Mouse (Mus musculus) limb, embryonic 15.5 days (tissue): ENCODE data around the gene Rufy1. TPM values are rescaled to one million over a fixed set of nuclear protein-coding genes. Genes with fewer than 3 reads are reported as not detected.
"Not testable (repeated sequence)": the region's sequence is repeated elsewhere in the genome, so short reads cannot be mapped to it uniquely, and the experiment has no call there.

ENCODE experiments used
- ATAC-seq: fragments of 200-750 bp; cut with Nextera tagmentation; 2 replicates; pipeline ENCODE4 v1.8.0; 2017; ENCODE audit warnings: low read depth, moderate TSS enrichment; ENCODE audit not compliant: insufficient number of reproducible peaks, low FRiP score, low TSS enrichment
- H3K27ac ChIP-seq: fragments of 300-500 bp; sonication (generic); 2 replicates; pipeline ENCODE4 v1.5.1; 2015; ENCODE audit warnings: moderate library complexity, mild to moderate bottlenecking, inconsistent platforms
- H3K27me3 ChIP-seq: fragments of 300-500 bp; sonication (generic); 2 replicates; pipeline ENCODE4 v1.6.1; 2015; ENCODE audit warnings: inconsistent platforms
- H3K36me3 ChIP-seq: fragments of 300-500 bp; sonication (generic); 2 replicates; pipeline ENCODE4 v1.6.1; 2015; ENCODE audit warnings: inconsistent platforms
- H3K4me1 ChIP-seq: fragments of 300-500 bp; sonication (generic); 2 replicates; pipeline ENCODE4 v1.6.1; 2015; ENCODE audit warnings: inconsistent platforms
- H3K4me2 ChIP-seq: fragments of 300-500 bp; sonication (generic); 2 replicates; pipeline ENCODE4 v1.6.1; 2015; ENCODE audit warnings: mild to moderate bottlenecking, inconsistent platforms
- H3K4me3 ChIP-seq: fragments of 300-500 bp; sonication (generic); 2 replicates; pipeline ENCODE4 v1.5.1; 2015; ENCODE audit warnings: mild to moderate bottlenecking, inconsistent platforms
- H3K9ac ChIP-seq: fragments of 300-500 bp; sonication (generic); 2 replicates; pipeline ENCODE4 v1.6.1; 2015; ENCODE audit warnings: inconsistent platforms
- H3K9me3 ChIP-seq: fragments of 300-500 bp; sonication (generic); 2 replicates; pipeline ENCODE4 v1.6.1; 2016; ENCODE audit warnings: inconsistent platforms
- WGBS: fragments of 180-500 bp; shearing (Covaris S2); methylation state at CpG from one replicate; pipeline ENCODE4 v1.1.7; 2015; 5-methylcytosine and 5-hydroxymethylcytosine counted together
- polyA plus RNA-seq: library from polyadenylated mRNA; unstranded; fragments of >200 nt; fragmentation: Nextera tagmentation; extraction: Ambion mirVana; gene quantifications from 2 replicates; pipeline ENCODE4 v1.2.1, GENCODE M21; 2015

Gene Rufy1
- polyA plus RNA-seq, 1 experiment from 2014 or later: 23.5 TPM

DNA sequence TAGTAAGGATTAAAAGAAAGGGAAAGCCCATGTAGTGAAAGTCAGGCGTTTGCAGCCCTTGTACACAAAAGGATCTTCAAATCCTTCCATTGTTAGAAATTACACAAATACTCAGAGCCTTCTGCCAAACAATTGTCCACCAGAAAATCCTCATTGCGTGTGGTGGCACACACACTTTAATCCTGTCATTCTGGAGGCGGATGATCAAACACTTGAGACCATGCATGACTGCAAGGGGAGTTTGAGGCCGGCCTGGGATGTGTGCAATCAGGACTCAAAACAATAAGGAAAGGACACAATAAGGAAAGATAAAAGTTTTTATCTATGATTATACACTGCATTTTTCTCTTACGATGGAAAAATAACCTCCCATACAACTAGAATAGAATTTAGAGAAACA is 55.5 kb downstream of the Rufy1 start:
- no peak for ATAC-seq
- no peak overlapping the region for H3K4me2 ChIP-seq
- no peaks in the 10 kb centered on the region for H3K27me3 ChIP-seq
- WGBS: 88% methylated on average over 5 of the region's 5 CpGs
- peaks cover 20% of the 10 kb centered on the region for H3K4me1 ChIP-seq
- no peak overlapping the region for H3K4me3 ChIP-seq
- H3K9ac ChIP-seq: no peak overlapping the region
- no peak overlapping the region for H3K27ac ChIP-seq
- no peaks in the 10 kb centered on the region for H3K9me3 ChIP-seq
- H3K36me3 ChIP-seq: peaks cover 10% of the 10 kb centered on the region

- Histone ChIP-seq H3K27me3 (no peaks in the 10 kb centered on the region), H3K4me1 (peaks cover 15% of the 10 kb centered on the region), H3K4me2 (no peak overlapping the region), H3K9ac (no peak overlapping the region), H3K27ac (no peak overlapping the region), H3K4me3 (no peak overlapping the region), H3K36me3 (peaks cover 4% of the 10 kb centered on the region), H3K9me3 (no peaks in the 10 kb centered on the region)
- no peak for ATAC-seq
- WGBS: 83% methylated on average over 13 of the region's 13 CpGs
These were observed 56.5 kb downstream of the Rufy1 start for GRCm38 (mm10) chr11:50374286-50375015.

GRCm38 (mm10) chr11:50373621-50374020 is 57.3 kb downstream of the Rufy1 start:
- H3K27ac ChIP-seq: no peak overlapping the region
- no peak overlapping the region for H3K4me3 ChIP-seq
- H3K36me3 ChIP-seq: no peaks in the 10 kb centered on the region
- WGBS: 88% methylated on average over 1 of the region's 1 CpGs
- no peaks in the 10 kb centered on the region for H3K9me3 ChIP-seq
- peaks cover 13% of the 10 kb centered on the region for H3K4me1 ChIP-seq
- no peak for ATAC-seq
- no peak overlapping the region for H3K4me2 ChIP-seq
- no peaks in the 10 kb centered on the region for H3K27me3 ChIP-seq
- no peak overlapping the region for H3K9ac ChIP-seq

DNA sequence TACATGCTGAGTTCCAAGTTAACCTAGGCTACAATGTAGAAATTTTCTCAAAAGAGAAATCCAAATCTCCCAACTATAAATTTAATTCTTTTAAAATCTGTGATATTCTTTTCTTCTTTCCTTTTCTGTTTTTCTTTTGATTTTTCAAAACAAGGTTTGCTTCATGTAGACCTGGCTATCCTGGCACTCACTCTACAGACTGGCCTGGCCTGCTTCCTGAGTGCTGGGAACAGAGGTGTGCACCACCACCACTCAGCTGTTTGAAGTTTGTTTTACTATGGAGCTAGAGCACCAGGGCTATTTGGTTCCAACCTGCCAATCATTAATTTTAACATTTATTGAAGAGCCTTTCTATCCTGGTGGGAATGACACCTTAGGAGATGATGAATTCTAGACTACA is 57.8 kb downstream of the Rufy1 start:
- Histone ChIP-seq H3K36me3 (no peaks in the 10 kb centered on the region), H3K4me3 (no peak overlapping the region), H3K27me3 (no peaks in the 10 kb centered on the region), H3K9me3 (no peaks in the 10 kb centered on the region), H3K4me1 (peaks cover 13% of the 10 kb centered on the region), H3K4me2 (no peak overlapping the region), H3K27ac (no peak overlapping the region), H3K9ac (no peak overlapping the region)
- no peak for ATAC-seq

DNA sequence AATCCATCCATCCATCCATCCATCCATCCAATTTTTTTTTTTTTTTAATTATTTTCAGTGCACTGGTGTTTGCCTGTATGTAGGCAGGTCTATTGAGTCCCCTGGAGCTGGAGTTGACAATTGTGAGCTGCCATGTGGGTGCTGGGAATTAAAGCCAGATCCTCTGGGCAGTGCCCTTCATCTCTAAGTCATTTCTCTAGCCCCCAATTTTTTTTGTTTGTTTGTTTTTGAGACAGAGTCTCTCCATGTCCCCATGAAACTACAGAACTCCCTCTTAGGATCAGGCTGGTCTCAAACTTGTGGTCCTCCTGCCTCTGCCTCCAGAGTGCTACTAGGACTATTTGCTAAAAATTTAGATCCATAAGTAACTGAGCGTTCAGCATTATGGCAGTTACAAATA is 59.0 kb downstream of the Rufy1 start:
- Histone ChIP-seq H3K4me3 (no peak overlapping the region), H3K27me3 (no peaks in the 10 kb centered on the region), H3K36me3 (no peaks in the 10 kb centered on the region), H3K4me2 (peak overlapping the region; percentile 60), H3K9ac (no peak overlapping the region), H3K27ac (no peak overlapping the region), H3K4me1 (peaks cover 13% of the 10 kb centered on the region), H3K9me3 (no peaks in the 10 kb centered on the region)
- no peak for ATAC-seq
- 83% methylated on average over 1 of the region's 1 CpGs for WGBS

GRCm38 (mm10) chr11:50371399-50371841 is 59.5 kb downstream of the Rufy1 start:
- peak overlapping the region; percentile 69 for H3K27ac ChIP-seq

GRCm38 (mm10) chr11:50370969-50371368 is 60.0 kb downstream of the Rufy1 start:
- Histone ChIP-seq H3K4me2 (peak overlapping the region; percentile 60), H3K27ac (no peak overlapping the region), H3K9me3 (no peaks in the 10 kb centered on the region), H3K4me1 (0 out of 2 replicates have a peak, but pooled peaks cover 7% of the 10 kb centered on the region), H3K27me3 (no peaks in the 10 kb centered on the region), H3K36me3 (no peaks in the 10 kb centered on the region), H3K4me3 (no peak overlapping the region), H3K9ac (0 out of 2 replicates have a peak overlapping the region, but pooled peaks have one; percentile 41)
- ATAC-seq: no peak
- 57% methylated on average over 4 of the region's 4 CpGs for WGBS

More at GRCm38 (mm10) chr11:50371399-50371841, 59.5 kb downstream of the Rufy1 start:
- Histone ChIP-seq H3K4me2 (peak overlapping the region; percentile 60), H3K9me3 (no peaks in the 10 kb centered on the region), H3K4me1 (peaks cover 10% of the 10 kb centered on the region), H3K36me3 (no peaks in the 10 kb centered on the region), H3K9ac (peak overlapping the region; percentile 41), H3K27me3 (no peaks in the 10 kb centered on the region), H3K4me3 (peak overlapping the region; percentile 41)
- no peak for ATAC-seq
- WGBS: 3% methylated on average over 18 of the region's 18 CpGs

DNA sequence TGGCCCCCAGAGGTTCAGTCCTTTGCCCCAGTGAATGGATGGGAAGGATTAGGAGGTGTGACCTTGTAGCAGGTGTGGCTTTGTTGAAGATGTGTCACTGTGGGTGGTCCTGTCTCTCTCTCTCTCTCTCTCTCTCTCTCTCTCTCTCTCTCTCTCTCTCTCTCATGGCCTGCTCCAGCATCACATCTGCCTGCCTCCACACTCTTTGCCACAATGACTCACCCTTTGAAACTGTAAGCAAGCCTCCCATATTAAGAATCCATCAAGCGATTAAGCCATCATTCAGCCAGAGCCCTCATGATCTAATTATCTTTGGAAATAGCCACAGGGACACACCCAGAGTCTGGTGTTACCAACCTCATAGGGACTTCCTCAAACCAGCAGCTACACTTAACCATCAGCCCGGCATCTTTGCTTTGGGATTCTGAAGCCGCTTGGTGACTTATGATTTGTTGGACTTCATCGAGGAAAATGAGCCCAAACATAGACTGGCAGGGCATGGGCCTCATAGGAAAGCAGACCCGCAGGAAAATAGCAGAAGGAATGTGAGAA is 61.5 kb downstream of the Rufy1 start:
- H3K4me2 ChIP-seq: no peak overlapping the region
- 86% methylated on average over 5 of the region's 5 CpGs for WGBS
- H3K27ac ChIP-seq: no peak overlapping the region
- 0 out of 2 replicates have a peak, but pooled peaks cover 7% of the 10 kb centered on the region for H3K4me1 ChIP-seq
- no peak for ATAC-seq
- H3K4me3 ChIP-seq: no peak overlapping the region
- H3K9me3 ChIP-seq: no peaks in the 10 kb centered on the region
- H3K27me3 ChIP-seq: no peaks in the 10 kb centered on the region
- H3K9ac ChIP-seq: no peak overlapping the region
- no peaks in the 10 kb centered on the region for H3K36me3 ChIP-seq

DNA sequence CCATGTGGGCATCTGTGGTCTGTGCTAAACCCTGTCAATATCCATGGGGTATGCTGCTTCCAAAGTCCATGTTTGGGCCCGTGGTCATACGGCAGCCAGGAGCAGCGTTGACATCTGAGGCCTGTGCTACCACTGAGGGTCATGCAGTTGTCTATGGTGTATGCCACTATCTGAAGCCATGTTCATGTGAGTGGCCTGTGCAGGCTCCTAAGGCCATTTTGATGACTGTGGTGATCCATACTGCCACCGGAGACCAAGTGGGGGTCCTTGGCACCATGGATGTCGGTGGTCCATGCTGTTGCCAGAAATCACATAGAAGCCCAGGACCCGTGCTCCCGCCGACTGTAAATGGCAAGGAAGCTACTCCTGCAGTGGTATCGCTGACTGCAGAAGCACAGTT is 63.4 kb downstream of the Rufy1 start:
- Histone ChIP-seq H3K9me3 (no peaks in the 10 kb centered on the region), H3K9ac (no peak overlapping the region), H3K27me3 (no peaks in the 10 kb centered on the region), H3K4me3 (no peak overlapping the region), H3K4me1 (0 out of 2 replicates have a peak, but pooled peaks cover 7% of the 10 kb centered on the region), H3K36me3 (no peaks in the 10 kb centered on the region), H3K27ac (no peak overlapping the region), H3K4me2 (no peak overlapping the region)
- 91% methylated on average over 9 of the region's 9 CpGs for WGBS
- ATAC-seq: no peak

- Histone ChIP-seq H3K4me2 (no peak overlapping the region), H3K4me3 (no peak overlapping the region), H3K36me3 (no peaks in the 10 kb centered on the region), H3K4me1 (no peaks in the 10 kb centered on the region), H3K9ac (no peak overlapping the region), H3K27me3 (no peaks in the 10 kb centered on the region), H3K27ac (no peak overlapping the region), H3K9me3 (no peaks in the 10 kb centered on the region)
- no peak for ATAC-seq
These were observed 65.6 kb downstream of the Rufy1 start for GRCm38 (mm10) chr11:50365322-50365721.

- WGBS: 3% methylated on average over 4 of the region's 4 CpGs
These were observed 66.4 kb downstream of the Rufy1 start for GRCm38 (mm10) chr11:50364548-50364947.

DNA sequence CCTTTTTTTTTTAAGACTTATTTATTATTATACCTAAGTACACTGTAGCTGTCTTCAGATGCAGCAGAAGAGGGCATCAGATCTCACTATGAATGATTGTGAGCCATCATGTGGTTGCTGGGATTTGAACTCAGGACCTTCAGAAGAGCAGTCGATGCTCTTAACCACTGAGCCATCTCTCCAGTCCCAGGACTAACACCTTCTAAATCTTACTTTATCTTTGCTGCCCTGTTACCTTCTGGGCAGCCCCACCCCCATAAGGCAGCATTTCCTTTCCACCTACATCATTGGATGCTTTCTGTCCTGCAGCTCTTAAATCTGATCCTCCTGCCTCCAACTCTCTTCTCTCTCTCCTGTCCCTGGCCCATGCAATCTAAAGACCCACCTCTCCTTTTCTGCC is 69.6 kb downstream of the Rufy1 start:
- not testable (repeated sequence) for H3K4me3 ChIP-seq, ATAC-seq, H3K36me3 ChIP-seq, H3K27me3 ChIP-seq, H3K27ac ChIP-seq, H3K9me3 ChIP-seq, H3K9ac ChIP-seq, H3K4me2 ChIP-seq, H3K4me1 ChIP-seq
- 76% methylated on average over 1 of the region's 1 CpGs for WGBS

More at GRCm38 (mm10) chr11:50364548-50364947, 66.4 kb downstream of the Rufy1 start:
- no peaks in the 10 kb centered on the region for H3K27me3 ChIP-seq
- no peak overlapping the region for H3K4me2 ChIP-seq
- no peak overlapping the region for H3K9ac ChIP-seq
- H3K27ac ChIP-seq: no peak overlapping the region
- H3K4me3 ChIP-seq: no peak overlapping the region
- no peaks in the 10 kb centered on the region for H3K36me3 ChIP-seq
- H3K9me3 ChIP-seq: no peaks in the 10 kb centered on the region
- ATAC-seq: no peak
- H3K4me1 ChIP-seq: 0 out of 2 replicates have a peak, but pooled peaks cover 1% of the 10 kb centered on the region
